Mouse (Mus musculus) layer of hippocampus, adult 18-20 months (tissue): Measurements from ENCODE around the gene Taar7e. TPM values are rescaled to one million over a fixed set of nuclear protein-coding genes. Genes with fewer than 3 reads are reported as not detected.
"Not testable (repeated sequence)": the region's sequence is repeated elsewhere in the genome, so short reads cannot be mapped to it uniquely, and the experiment has no call there.

Experiments
- DNase-seq, 2 experiments: peaks; one replicate each; pipeline ENCODE4 v3.0.0; 2022; ENCODE audit warnings: low spot score in 2 of 2
- long read RNA-seq: library from polyadenylated mRNA; stranded (forward); transcript quantifications from one replicate; pipeline ENCODE4 v2.0.0, GENCODE M21; 2021
- total RNA-seq, 2 experiments: library from RNA; stranded (reverse); gene quantifications; 2 replicates each; pipeline ENCODE4 v1.2.3; 2021

Gene Taar7e
- total RNA-seq, result not detected
- long read RNA-seq, result 0 reads

DNA sequence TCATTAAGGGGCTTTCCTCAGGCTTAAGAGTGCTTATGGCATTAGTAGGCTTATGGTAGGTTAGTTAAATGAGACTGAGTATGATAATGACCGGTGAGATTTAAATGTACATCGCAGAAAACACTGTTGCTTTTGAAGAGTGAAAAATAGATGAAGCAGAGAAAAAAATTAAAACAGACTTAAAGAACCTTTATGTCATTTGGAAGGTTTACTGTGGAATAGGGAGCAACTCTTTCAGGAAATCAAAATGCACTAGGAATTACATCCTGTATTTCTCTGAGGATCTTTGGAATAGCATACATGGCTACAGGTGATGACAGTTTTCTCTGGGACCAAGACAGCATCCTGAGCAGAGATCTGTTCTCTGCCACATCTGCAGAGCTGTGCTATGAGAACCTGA is at the start of gene Taar7e:
Gene Taar7e (plus strand): TSS at position 301 of the 400 bp plus-strand sequence.
- no peak for DNase-seq

DNA sequence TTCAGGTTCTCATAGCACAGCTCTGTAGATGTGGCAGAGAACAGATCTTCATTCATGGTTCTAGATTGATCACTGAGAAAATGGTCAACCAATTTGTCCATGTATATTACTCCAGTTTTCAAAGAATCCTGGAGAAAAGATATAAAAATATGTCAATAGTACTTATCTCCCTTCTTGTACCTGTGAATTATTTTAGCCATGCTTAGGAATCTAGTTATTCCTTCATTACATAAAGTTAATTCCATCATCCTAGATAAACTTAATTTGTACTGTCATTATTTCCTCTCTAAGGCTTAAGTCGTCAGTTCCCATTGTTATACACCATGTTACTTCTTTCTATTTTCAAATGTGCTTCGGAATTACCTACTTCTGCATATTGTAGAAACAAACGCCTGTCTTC is 44.0 kb upstream of the Taar7e start, which contains the start of gene Taar7a:
Gene Taar7a (minus strand): TSS at position 101 of the 400 bp plus-strand sequence.
- DNase-seq, result no peak

DNA sequence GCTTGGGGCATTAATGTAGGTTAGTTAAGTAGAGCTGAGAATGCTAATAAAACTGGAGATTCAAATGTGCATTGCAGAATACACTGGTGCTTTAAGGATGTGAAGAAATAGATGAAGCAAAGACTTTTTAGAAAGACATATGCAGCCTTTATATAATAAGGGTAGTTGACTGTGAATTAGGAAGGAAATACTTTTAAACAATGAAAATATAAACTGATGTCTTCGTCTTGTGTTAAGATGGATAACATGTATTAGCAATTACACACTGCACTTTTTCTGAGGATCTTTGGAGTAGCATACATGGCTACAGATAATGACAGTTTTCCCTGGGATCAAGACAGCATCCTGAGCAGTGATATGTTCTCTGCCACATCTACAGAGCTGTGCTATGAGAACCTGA is 37.8 kb upstream of the Taar7e start, which contains the start of gene Taar7b:
Gene Taar7b (plus strand): TSS at position 301 of the 400 bp plus-strand sequence.
- no peak for DNase-seq

DNA sequence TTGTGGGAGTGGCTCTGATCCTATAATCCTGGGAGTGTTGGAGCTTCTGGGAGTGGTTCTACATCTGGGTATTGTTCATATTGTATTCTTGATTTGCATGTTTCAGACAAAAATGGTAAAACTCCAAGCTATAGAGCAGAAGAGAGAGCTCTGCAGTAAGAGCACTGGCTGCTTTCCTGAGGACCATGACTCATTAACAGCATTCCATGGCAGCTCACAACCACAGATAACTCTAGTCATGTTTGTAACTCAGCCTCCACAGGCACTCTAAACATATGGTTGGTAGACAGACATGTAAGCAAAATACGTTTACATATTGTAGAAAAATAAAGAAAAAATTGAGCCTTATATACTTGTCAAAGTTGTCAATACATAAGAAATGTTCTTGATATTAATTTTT is 31.0 kb upstream of the Taar7e start:
- DNase-seq, result no peak

DNA sequence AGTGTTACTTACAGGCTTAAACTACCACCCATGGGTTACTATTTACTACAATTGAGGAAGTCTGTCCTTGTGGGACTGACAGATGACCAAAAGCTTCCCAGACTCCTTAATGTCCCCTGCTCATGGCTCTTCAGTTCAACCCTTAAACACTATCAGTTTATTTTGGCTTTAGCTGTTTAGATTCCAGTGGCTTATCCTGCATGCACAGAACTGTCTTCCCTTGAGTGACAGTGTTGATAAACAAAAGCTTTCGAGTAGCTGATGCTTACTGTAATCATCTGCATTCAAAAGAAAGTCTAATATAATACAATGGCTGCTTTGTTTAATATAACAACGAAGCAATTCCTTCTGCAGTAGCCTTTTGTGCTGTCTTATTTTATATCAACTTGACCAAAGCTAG is 30.4 kb upstream of the Taar7e start:
- no peak for DNase-seq

DNA sequence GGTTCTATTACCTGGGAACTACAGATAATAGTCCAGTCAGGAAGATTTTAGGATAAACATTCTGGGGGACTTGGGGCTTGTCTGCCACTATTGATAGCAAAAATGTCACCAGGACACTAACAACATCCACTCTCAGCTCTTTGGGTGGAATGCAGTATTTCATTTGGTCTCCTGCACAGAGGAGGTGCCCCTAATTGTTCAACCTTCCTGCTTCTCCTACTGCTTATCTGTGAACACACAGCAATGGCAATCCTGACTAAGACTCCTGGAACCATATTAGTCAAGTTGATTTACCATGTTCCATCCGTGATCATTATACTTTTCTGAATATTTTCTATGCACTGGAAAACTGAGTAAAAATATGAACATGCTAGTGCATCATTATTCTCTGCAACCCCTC is 29.3 kb upstream of the Taar7e start:
- DNase-seq, result no peak

DNA sequence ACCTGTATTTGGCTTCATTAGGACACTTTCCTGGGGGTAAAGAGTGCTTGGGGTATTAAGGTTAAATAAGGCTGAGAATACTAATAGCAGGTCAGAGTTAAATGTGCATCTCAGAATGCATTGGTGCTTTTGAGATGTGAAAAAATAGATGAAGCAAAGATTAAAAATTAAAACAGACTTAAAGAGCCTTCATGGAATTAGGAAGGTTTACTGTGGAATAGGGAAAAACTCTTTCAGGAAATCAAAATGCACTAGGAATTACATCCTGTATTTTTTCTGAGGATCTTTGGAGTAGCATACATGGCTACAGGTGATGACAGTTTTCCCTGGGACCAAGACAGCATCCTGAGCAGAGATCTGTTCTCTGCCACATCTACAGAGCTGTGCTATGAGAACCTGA is 10.5 kb upstream of the Taar7e start, which contains the start of gene Taar7d:
Gene Taar7d (plus strand): TSS at position 301 of the 400 bp plus-strand sequence.
- DNase-seq, result no peak

DNA sequence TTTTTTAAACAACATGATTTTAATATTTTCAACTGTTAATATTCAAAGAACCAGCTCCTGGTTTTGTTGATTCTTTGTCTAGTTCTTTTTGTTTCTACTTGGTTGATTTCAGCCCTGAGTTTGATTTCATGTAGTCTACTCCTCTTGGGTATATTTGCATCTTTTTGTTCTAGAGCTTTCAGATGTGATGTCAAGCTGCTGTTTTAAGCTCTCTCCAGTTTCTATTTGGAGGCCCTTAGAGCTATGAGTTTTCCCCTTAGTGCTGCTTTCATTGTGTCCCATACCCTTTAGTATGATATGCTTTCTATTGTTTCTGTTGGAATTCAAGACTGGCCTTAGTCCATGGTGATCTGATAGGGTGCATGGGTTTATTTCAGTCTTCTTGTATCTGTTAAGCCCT is 6.1 kb upstream of the Taar7e start:
- no peak for DNase-seq

DNA sequence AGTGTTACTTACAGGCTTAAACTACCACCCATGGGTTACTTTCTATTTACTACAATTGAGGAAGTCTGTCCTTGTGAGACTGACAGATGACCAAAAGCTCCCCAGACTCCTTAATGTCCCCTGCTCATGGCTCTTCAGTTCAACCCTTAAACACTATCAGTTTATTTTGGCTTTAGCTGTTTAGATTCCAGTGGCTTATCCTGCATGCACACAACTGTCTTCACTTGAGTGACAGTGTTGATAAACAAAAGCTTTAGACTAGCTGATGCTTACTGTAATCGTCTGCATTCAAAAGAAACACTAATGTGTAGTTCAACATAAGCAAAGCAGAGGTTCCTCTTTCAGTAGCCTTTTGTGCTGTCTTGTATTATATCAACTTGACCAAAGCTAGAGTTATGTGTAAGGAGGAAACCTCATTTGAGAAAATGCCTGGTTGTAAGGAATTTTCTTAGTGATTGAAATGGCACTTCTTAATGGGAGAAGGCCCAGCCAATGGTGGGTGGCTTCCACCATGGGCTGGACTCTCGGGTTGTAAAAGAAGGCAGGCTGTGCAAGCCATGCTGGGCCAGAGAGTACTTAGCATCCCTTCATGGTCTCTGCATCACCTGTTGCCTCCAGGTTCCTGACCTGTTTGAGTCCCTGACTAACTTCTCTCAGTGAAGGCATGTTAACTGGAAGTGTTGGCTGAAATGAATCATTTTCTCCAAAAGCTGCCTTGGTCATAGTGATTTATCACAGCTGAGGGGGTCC is 2.9 kb downstream of the Taar7e start:
- DNase-seq, result no peak

DNA sequence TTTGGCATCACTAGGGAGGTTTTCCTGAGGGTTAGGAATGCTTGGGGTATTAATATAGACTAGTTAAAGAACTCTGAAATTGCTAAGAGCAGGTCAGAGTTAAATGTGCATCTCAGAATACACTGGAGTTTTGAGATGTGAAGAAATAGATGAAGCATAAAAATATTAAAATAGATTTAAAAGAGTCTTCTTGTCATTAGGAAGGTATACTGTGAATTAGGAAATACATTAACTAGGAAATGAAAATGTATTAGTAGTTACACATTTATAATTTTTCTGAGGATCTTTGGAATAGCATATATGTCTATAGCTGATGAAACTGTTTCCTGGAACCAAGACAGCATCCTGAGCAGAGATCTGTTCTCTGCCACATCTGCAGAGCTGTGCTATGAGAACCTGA is 11.8 kb downstream of the Taar7e start, which contains the start of gene Taar7f:
Gene Taar7f (plus strand): TSS at position 301 of the 400 bp plus-strand sequence.
- DNase-seq, result no peak

DNA sequence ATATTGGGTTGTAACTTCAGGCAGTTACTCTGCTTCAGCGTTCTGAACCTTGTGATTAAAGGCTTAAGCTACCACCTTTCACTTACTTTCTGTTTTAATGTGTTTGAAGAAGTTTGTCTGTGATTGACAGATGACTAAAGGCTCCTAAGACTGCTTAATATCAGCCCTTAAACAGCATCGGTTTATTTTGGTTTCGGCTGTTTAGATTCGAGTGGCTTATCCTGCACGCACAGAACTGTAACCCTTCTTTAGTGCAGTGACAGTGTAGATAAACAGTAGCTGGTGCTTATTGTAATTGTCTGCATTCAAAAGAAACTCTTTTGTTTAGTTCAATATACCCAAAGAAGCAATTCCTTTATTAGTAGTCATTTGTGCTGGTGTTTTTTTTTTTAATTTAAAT is 14.6 kb downstream of the Taar7e start:
- no peak for DNase-seq

DNA sequence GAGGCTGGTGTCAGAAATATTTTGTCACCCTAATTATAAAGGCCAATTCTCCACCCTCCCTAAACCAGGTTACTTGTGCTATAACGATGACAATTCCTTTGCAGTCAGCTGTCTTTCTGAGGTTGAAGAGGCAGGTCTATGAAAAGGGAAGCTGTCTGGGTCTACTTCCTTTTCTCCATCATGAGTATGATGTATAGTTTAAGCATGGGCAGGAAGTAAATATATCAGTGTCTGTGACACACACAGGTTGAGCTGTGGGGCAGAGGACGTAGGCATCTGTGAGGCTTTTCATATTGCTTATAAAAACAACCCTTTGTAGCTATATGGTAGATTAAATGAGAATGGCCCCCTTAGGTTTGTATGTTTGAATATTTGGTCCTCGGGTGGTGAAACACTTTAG is 21.6 kb downstream of the Taar7e start:
- DNase-seq, result no peak

DNA sequence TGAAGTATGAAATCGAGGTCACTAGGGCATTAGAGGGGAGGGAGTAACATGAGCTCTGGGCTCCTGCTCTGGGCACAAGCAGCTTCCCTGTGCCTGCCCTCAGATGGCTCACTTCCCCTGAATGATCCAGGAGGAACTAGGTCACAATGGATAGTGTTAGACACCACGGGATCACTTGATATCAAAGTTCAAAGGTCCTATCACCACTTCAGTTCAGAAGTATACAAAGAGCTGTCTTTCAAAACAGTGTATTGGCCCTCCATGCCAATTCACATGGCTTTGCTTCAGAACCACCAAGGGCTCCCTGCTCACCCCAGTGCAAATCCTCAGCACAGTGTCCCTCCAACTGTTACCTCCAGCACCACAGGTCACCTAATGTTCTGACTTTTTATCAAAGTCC is 37.3 kb downstream of the Taar7e start:
- DNase-seq, result not testable (repeated sequence)

DNA sequence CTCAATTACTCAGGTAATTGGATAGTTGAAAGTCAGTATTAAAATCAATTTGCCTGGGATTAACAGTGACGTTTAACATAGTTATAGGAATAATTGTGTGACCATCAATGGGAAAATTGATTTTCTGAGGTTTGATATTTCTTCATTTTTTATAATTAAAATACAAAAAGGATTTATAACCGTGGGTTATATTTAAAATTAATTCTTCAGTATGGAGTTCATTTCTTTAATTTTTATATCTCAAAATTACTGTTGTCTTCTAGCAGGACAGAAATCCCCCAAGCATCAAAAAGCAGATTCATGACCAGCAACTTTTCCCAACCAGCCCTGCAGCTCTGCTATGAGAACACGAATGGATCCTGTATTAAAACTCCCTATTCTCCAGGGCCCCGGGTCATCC is 38.8 kb downstream of the Taar7e start, which contains the start of gene Taar8a:
Gene Taar8a (plus strand): TSS at position 301 of the 400 bp plus-strand sequence.
- DNase-seq, result not testable (repeated sequence)

DNA sequence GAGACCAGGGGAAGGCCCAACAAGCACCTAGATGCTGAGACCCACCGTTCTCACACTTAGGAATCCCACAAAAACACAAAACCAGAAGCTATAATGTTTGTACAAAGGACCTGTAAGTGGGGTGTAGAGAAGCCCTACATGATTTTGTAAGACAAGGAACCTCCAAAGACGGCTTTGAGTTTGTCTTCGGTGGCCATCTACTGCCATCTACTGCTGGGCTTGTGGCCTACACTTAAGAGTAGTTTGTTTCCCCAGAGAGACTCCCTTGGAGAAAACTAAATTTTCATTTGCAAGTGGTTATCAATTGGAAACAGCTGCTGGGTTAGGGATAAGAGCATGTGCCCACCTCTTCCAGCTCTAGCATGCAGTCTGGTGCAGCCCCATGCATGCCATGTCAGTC is 42.8 kb downstream of the Taar7e start:
- peak in 1 of 2 experiments; percentile 45 for DNase-seq

DNA sequence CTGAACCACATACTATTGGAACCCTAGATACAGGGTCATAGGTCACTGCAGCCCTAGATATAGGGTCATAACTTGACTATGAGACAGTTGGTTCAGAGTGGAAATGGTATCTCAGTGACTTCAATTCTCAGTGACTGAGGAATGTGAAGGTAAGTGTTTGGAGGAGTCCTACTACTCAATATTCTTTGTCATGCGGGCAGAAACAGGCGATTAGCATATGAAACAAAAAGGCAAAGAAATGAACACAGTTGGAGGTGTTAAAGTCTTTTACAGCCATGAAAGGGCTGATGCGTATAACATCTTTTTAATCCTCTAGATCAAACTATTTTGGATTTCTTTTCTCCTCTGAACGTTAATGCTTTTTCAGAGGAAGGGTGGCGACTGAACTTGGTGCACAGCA is 48.5 kb downstream of the Taar7e start:
- DNase-seq, result no peak

DNA sequence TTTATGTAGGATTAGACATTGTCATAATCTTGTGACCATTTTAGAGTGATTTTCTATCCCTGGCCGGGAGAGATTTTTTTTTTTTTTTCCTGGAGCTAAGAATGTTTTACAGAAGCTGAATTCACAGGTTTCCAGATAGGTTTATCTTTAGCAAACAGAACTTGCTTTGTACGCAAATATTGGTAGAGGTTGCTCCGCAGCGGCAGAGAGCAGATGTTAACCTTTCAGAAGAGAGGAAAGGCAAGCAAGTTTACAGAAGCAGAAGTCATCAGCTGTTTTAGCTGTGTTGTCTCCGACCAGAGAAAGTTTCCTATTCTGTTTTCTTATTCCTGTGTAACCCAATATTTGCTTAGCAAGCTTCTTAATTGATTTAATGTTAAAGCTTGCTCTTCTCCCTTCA is 49.1 kb downstream of the Taar7e start:
- DNase-seq, result no peak

DNA sequence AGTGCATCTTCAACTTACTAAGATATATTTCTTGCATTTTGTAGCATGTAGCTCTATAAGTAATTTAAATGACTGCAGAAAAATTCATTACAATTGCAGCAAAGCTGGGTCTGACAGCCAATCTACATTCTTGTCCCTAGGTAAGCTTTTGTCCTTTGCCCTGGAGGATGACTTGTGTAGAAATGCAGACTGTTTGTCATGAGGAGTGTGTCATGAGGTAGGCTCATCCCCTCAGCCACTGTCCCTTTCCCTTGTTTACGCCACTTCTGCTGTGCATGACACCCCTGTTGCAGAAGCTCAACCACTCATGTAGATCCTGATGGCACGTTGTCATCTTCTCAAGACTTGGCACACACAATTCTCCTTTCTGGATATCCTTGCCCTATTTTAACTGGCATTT is 49.8 kb downstream of the Taar7e start:
- no peak for DNase-seq

Other genes starting within 250 kb of the Taar7e start
- gene Slc18b1, start 240.6 kb upstream of the Taar7e start, total RNA-seq, result 10 to 100 TPM; 26.7 to 28.6 TPM
- under 1 TPM in 1 of 2 experiments, not detected in 1; 0.23 TPM for gene Vnn3, start 186.2 kb upstream of the Taar7e start, total RNA-seq
- under 1 TPM in 1 of 2 experiments, not detected in 1; 0.37 TPM for gene Vnn1, start 142.9 kb upstream of the Taar7e start, total RNA-seq
- not detected for gene Taar1, start 117.3 kb upstream of the Taar7e start, total RNA-seq
- not detected for gene Taar2, start 99.0 kb upstream of the Taar7e start, total RNA-seq
- not detected for gene Taar3, start 88.1 kb upstream of the Taar7e start, total RNA-seq
- gene Taar4, start 77.1 kb upstream of the Taar7e start, total RNA-seq, result not detected
- not detected for gene Taar5, start 66.9 kb upstream of the Taar7e start, total RNA-seq
- not detected for gene Taar6, start 52.0 kb upstream of the Taar7e start, total RNA-seq
- gene Taar7a, start 44.1 kb upstream of the Taar7e start, total RNA-seq, result not detected
- gene Taar7b, start 37.7 kb upstream of the Taar7e start, total RNA-seq, result not detected
- gene Taar7d, start 10.4 kb upstream of the Taar7e start, total RNA-seq, result not detected
- not detected for gene Taar7f, start 11.9 kb downstream of the Taar7e start, total RNA-seq
- not detected for gene Taar8a, start 38.9 kb downstream of the Taar7e start, total RNA-seq
- gene Taar8b, start 54.7 kb downstream of the Taar7e start, total RNA-seq, result not detected
- not detected for gene Taar8c, start 64.3 kb downstream of the Taar7e start, total RNA-seq
- gene Taar9, start 71.9 kb downstream of the Taar7e start, total RNA-seq, result not detected
- gene Stx7, start 111.7 kb downstream of the Taar7e start, total RNA-seq, result 100 to 1,000 TPM; 134 to 140 TPM
- 10 to 100 TPM; 10.1 to 11.4 TPM for gene Moxd1, start 185.9 kb downstream of the Taar7e start, total RNA-seq